Mouse (Mus musculus): ENCODE data around the gene Wwox.

The Wwox gene

DNA sequence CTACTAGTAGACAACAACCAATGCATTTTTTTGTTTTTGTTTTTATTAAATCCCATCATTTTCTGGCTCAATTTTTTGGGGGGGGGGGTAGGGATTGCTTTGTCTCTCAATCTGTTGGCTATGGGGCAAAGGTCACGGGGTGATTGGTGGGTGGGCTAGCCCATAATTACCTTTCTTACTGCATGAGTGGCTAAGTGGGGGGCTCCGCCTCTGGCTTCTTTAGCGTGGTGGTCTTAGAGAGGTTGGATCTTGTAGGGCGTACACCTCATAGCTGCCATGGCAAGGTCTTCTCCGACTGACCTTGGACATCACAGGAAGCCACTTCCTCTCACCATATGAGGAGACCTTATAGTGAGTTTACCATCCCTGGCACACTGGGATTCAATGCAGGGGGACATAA, 721.0 kb downstream of the Wwox start:
- DNase-seq (ENCODE audit: low read depth): no peak

DNA sequence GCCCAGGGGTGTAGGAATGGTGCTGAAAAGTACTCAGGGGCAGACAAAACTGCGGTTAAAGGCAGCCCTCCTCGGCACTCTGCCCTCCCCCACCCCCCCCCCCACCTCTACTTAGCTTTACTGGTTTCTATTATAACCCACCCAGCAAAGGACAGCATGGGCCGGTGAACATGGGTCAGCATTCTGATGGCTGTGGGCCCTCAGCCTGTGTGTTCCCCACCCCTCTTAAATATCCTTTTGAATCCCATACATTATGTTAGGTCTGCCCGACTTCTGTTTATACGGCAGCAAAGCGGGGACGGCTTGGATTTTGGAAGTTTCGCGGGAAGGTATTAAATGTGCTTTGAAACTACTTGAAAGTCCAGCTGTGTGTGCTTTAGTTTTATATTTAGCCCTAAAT, 722.1 kb downstream of the Wwox start:
- DNase-seq (ENCODE audit: low read depth): no peak

DNA sequence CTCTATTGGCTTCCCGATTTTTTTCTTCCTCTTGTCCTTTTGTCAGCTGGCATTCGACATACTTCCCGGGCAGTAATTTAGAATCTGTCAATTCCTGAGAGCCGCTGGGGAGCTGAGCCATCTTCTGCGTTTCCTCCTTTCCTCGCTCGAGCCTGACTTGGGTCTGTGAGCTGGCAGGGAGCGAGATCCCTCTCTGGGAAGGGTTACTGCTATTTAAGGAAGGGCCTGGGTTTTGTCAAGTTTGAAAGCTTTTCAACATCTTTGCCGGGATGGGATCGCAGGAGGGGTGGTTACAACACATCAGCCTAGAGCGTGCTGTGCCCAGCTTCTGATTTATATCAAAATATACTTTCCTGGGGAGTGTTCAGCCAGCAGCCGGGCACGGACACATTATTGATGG, 725.4 kb downstream of the Wwox start:
- DNase-seq (ENCODE audit: low read depth): no peak

DNA sequence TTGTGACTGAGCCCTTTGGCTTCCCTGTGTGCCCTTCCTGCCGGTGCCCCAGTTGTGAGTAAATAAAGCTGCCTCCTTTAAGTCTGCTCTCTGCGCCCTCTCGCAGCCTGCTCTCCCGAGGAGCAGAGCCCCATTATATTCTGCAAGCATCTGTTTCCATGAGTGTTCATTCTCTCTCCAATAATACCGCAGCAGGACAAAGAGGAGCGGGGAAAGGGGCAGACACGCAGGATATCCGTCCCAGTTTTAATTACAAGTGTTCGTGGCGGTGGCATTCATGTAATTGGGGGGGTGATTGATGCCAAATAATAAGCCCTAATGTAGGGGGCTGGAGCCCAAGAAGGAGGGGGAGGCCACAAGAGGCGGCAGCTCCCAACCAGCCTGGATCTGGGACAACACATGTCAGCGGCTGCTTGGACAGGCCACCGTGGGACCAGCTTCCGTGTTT, 734.2 kb downstream of the Wwox start:
- no peak for DNase-seq (ENCODE audit: low read depth)

DNA sequence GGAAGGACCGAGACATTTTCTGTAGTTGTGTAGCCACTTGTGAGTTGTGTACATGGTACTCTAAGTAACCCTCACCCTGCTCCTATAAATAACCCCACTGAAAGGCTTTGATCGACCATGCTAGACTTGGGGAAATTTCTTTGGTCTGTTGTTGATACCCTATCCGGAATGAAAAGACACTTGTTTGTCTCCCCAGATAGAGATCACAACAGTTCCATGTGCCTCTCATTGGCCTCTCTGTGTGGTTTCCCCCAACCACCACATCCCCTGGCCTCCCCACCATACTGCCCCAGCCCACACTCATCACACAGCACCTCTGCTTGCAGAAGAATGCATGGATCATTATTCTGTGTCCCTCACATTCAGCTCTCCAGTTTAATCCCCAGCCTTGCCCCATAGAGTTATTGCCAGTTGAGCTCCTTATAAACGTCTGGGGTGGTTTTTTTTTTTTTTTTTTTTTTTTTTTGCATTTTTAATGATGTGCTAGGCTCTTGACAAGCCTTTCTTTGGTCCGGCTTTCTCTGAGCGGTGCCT, 746.0 kb downstream of the Wwox start:
- DNase-seq (ENCODE audit: low read depth): peak; percentile 37

DNA sequence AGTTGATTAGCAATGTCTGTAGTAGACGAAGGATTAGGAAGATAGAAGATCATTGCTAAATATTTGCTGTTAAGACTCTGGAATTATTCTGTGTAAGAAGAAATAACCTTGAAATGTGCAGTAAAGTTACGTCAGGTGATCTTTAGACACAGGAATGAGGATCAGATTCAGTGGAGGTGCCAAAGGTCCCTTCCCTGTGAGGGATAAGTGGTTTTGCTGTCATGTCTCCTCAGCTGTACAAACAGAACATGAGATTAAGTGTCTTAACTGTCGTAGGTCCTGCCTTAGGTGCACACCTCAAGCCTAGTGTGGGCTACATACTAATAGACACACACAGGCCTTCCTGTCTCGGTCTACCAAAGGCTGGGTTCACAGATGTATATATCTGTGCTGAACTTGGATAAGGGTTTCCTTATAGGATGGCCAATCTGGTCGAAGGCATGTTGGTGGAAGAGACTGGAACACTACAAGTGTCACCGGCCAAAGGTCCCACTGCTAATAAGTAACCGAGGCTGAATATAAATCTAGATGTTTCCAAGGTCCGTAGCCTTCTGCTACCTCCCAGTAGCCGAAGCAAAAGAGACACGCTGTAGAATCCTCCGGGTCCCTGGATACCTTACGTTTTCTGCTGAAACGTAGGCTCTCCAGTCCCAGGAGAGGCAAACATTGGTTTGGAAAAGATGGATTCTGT, 746.8 kb downstream of the Wwox start:
- no peak for DNase-seq (ENCODE audit: low read depth)

DNA sequence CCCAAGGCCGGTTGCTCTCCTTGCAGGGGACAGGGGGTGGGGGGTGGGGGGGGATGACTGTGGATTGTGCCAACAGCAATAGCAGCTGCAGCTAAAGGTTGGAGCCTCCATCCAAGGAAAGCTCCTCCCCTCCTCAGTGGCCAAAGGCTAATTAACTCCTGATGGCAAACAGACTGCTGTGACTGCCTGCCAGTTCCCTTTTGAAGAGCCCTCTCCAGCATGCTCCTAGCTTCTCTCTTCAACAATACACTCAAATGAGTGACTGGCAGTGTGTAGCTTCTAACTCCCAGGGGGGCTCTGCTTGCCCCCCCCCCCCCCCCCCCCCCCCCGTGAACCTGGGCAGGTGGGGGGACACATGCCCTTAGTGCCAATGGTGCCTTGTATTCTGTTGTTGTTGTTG, 747.4 kb downstream of the Wwox start:
- no peak for DNase-seq (ENCODE audit: low read depth)

DNA sequence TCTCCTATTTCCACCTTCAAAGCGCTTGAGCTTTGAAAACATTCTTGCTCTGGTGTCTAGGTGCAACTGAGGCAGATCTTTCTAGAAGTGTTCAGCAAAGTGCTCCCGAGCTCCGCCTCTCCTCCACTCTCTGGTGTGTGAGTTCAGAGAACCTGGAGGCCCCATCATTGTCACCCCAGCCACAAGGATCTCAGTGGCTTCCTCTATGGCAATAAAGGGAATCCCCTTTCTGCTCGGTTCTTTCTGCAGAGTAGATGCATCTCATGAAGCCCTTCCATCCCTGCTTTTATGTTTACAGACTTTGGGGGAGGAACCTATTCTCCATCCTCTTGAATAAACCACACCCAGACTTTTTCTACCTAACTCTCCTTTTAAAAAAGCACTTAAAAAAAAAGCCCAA, 749.0 kb downstream of the Wwox start:
- peak; percentile 74 for DNase-seq (ENCODE audit: low read depth)

DNA sequence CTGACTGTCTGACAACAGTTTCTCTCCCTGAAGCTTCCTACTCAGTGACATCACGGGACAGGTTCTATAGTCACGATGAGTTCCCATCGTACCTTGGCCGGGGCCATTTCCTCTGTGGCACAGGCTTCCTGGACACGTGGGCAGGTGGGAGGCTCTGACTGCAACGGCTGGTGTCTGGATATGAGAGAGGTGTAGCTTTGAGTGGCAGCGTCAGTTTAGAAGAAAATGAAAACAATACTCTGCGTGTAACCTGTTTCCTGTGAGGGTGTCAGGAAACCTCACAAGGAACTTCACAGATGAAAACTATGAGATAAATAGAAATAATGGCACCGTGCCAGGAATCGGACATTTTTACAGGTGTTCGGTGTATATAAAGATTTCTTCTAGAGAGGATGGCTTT, 750.4 kb downstream of the Wwox start:
- peak; percentile 95 for DNase-seq (ENCODE audit: low read depth)

DNA sequence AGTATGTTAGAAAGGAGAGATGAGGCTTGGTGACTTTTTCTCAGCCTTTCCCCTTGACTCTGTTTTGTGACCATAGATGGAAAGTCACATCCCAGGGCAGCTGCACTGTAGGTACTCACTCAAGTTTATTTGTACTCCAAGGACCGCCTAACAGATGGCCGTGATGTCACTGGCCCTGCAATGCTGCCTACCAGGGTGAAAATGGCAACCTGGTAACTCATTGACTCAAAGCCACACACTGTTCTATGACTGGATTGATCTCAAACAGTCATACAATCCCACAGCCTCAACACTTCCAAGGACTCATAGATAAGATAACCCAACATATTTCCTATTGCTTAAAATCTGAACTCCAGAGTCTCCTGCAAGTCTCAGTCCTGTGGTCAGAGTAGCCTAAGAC, 754.3 kb downstream of the Wwox start:
- DNase-seq (ENCODE audit: low read depth): no peak

DNA sequence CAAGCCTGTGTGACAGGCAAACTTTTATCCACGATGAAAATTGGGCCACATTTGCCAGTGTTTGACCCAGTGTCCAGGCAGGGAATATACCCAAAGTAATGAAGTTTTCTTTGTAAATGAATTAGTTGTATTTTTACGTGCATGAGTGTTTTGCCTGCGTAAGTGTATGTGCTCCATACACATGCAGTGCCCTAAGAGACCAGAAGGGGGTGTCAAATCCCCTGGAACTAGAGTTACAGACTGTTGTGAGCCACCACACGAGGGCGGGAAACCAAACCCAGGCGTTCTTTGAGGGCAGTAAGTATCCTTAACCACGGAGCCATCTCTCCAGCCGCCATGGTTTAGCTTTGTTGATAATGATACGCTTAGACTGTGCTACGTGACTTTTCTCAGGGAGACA, 755.9 kb downstream of the Wwox start:
- DNase-seq (ENCODE audit: low read depth): no peak

DNA sequence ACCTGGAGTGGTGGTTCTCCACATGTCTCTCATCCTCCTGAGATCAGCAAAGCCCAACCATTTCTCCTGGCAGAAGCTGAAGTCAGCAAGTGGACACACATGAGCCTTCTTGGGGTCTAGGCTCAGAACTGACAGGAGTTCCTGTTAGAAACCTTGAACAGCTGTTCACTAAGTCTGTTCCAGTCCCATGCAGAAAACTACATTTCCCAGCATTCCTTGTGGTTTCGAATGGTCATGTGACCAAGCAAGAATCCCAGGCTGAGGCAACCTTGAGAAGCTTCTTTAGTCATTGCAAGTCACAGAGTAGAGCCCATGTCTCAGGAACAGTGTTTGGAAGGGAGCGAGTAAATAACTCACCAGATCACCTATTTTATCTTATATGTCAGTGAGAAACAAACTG, 757.4 kb downstream of the Wwox start:
- DNase-seq (ENCODE audit: low read depth): peak; percentile 25

DNA sequence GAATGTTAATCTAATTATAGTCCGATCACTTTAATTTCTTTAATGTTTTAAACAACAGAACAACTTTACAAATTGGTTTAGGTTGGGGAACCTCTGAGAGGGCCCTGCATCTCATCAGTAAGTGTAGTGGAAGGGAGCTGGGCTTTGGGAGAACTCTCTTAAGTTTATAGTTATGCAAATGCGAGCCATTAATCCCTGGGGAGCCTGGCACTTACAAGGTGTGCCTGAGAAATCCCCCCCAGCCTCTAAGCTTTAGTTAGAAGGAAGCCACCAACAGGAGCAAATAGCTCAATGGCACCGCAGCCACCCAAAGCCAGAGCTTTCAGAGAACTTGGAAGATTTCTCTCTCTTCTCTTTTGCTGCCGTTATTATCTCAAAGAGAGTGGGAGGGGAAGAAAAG, 759.7 kb downstream of the Wwox start:
- no peak for DNase-seq (ENCODE audit: low read depth)

DNA sequence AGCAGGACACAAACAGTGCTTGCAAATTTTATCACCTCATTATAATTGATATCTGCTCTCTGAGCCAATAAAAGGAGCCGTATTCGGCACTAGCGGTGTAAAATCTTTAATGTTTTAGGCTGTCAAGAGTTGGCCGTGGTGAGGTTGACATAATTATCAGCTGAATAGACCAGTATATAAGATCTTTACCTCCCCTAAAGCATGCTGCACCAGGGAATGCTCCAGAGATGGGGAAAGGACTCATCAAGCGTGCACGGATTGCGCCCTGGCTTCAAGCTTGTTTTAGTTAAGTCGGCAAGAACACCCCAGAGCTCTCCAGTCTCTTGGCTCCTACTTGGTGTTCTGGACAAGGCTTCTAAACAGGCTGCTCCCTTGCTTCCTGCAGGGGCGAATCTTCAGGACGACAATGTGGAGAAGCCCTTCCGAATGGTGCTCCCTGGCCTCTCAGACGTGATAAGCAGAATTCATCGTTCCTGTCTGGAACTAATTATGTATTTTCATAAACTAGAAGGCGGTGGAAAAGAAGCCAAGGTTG, 760.2 kb downstream of the Wwox start:
- DNase-seq (ENCODE audit: low read depth): no peak

DNA sequence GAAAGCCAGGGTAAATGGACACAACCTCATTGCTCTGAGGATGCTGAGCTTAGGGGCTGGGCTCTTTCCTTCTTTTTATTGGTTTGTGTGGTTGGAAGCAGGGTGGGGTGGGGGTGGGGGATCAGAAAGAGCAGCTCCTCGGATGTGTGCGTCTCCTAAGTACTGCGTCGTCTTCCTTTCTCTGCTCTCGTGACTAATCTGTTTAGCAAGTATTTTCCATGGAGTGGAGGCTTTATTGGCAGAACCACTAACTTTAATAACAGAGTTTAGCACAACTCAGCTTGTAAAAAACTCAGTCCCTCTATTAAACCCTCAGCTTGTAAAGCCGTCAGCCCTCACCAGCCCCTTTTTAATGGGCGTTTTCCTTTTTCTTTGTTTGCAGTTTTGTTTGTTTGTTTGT, 762.3 kb downstream of the Wwox start:
- DNase-seq (ENCODE audit: low read depth): no peak

DNA sequence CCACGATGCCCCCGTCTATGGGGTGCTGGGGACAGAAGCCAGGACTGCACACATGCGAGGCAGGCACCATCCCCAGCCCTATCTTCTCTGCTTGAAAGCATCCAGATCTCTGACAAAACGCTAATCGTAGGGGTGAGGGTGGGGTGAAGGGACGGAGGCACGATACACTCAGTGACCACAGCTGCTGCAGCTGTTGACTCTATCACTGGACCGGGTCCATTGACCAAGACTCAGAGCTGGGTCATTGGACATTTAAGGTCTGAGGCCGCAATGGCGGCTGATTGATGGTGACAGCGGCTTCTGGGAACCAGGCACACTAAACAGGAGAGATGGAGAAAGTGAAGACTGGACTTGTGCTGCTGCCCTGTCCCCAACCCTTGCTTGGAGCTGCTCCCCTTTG, 768.0 kb downstream of the Wwox start:
- DNase-seq (ENCODE audit: low read depth): no peak

DNA sequence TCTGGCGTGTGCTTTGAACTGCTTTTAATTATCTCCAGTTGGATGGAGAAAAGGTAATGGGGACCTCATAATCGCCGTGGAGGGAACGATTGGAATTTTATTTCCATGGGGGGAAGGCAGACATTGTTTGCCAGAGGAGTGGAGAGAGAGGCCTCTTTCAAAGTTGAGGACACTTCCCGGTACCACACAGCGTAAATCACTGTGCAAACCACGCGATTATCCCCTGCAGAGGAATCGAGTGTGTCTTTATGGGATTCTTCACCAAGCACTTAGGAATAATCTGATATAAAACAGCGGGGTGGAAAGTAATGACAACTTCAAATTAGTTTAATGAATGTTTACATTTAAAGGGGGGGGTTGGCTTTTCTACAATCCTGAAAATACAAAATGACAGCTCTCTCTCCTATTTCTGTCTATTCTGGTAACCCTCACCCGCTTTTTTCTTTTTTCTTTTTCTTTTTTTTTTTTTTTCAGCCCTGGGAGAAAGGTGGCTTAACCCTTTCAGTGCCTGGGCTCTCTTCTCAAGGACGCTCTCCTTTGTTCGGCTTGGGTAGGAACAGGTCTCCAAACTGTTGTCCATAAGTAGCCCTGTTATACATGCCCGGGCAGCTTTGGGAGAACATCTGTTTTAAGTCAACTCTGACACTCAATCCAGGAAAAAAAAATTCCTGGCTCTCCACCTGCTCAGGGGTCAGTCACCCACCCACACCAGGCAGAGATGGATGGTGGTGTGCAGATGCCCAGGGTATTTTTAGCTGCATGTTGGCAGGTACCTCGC, 769.1 kb downstream of the Wwox start:
- no peak for DNase-seq (ENCODE audit: low read depth)

DNA sequence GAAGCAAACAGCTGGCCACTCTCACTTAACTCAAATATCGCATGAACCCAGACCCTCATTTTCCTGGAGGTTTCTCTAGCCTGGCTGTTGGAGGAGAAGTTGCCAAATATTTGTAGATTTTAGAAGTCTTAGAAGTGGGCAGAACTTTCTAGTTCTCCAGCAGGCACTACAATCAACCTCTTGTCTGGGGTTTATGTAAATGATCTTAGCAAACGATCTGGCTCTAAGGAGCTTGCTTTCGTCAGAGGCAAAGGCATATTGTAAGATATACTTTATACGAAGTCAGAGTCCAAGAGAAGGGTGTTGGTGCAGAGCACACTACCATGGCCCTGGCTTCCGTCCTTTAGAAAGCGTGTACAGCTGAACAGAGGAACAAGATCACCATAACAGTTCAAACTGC, 770.6 kb downstream of the Wwox start:
- no peak for DNase-seq (ENCODE audit: low read depth)

DNA sequence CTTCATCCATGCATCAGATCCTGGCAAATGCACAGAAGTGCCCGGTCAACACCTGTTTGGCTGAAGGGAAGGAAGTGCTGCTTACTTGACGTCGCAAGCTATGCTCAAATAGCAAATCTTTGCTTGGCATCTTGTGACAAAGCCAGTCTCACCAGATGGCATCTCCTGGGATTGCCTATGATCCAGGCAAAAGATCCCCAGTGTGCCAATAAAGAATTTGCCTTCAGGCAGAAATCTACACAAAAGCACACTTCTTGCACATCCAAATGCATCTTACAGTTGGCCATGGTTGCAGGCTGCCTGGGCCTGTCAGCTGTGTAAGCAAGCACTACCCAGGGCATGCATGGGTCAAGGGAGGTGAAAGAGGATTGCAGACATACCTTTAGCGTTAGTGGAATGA, 773.7 kb downstream of the Wwox start:
- no peak for DNase-seq (ENCODE audit: low read depth)

DNA sequence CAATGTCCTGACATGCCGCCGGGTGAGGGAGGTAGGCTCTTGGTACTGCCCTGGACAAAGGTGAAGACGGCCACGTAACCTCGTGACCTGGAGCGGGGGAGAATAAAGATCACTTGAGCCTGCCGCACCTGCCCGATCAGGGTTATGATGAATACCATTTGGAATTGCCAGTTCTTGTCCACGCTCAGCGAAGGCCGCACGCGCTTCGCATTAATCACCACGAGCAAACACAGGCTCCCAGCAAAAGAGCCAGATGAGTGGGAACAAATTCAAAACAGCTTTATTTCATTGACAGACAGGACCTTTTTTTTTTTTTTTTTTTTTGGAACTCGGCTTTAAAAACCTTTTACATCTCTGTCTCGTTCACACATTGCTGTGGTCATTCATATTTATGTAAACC, 775.4 kb downstream of the Wwox start:
- DNase-seq (ENCODE audit: low read depth): no peak

DNA sequence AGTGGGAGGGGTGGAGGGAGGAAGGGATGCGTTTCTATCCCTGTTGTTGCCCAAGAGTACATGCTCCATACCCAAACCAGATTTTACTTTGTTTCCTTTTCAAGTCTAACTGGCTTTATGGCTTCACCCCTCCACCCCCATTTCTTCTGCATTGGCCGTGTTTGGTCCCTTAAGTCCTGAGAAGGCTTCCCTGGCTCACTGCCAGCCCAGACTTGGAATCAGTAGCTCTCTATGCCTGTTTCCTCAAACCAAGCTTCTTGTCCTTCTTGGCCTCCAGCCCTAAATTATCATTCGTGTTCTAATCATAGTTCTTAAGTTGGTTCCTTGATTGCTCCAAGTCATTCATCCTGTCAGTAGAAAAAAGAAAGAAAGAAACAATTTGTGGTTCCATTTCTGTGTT, 777.3 kb downstream of the Wwox start:
- DNase-seq (ENCODE audit: low read depth): no peak

DNA sequence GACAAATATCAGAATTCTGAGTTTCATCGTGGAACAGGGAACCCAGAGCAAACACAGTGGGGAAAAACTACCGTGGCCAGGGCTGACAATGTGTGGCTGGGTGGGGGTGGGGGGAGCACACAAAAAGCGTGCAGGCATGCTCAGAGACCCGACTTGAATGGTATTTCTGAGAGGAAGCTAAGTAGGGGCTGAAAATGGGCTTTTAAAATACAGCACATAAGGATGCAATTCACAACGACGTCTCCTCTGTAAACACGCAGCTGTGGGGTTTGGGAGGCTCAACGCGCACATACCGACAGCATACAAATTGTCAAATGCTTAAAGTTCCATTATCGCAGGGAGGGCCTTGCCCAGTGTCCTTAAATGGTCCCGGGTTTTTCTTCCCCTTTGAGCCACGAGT, 783.1 kb downstream of the Wwox start:
- DNase-seq (ENCODE audit: low read depth): no peak

Measured in naive thymus-derived CD4-positive, alpha-beta T cell, adult 2 months (primary cell).